Mouse (Mus musculus): ENCODE measurements around the gene Gm29797. TPM values are rescaled to one million over a fixed set of nuclear protein-coding genes. Genes with fewer than 3 reads are reported as not detected.
A peak's percentile ranks its signal among the peaks of the same experiment; 100 is the strongest.

Gene Gm29797
- polyA plus RNA-seq, 1 experiment from 2014 or later: not detected

DNA sequence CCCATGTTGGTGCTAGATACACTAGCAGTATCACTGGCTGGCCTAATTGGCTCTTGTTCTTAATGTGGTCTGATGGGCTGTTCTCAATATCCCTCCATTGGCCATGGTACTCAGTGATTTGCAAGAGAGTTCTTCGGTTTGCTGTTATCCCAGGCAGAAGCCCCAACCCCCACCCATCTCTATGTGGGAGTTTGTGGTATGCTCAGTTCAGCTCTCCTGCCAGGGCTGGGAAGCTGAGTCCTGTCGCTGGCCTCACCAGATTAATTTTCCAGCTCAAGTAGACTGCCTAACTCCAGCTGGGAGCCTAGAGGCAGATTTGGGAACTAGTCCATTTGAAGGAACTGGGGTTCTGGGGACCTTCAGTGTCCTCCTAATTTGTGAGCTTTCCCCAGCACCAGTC lies 607 bp downstream of the Gm29797 start:
- WGBS: 69% methylated on average over 2 of the region's 2 CpGs
- Histone ChIP-seq H3K4me2 (replicated peaks) (no peak overlapping the region), H3K27ac (no peak overlapping the region), H3K9ac (no peak overlapping the region), H3K27me3 (no peaks in the 10 kb centered on the region), H3K9me3 (no peaks in the 10 kb centered on the region), H3K4me1 (peaks cover 4% of the 10 kb centered on the region), H3K4me3 (no peak overlapping the region), H3K36me3 (peaks cover 49% of the 10 kb centered on the region)
- ATAC-seq (ENCODE audit: insufficient number of reproducible peaks, insufficient read depth, low FRiP score, low TSS enrichment): no peak

DNA sequence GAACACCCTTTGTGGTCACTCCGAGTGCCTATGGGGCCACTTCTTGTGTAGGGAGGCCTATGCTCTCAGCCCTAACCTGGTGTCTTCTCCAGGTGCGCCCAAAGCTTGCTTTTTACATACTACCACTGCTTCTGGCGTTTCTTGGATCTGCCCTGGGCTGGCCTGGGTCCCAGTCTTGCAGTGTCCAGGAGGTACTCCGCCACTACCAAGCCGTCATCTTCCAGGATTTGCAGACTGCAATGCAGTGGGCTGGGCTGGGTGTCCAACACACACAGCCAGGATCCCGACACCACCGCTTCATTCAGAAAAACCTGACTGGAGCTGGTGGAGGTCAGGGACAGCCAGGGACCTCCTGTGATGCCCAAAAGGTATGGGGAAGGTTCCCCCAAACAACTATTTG lies 1.7 kb downstream of the Gm29797 start:
- no peak for ATAC-seq (ENCODE audit: insufficient number of reproducible peaks, insufficient read depth, low FRiP score, low TSS enrichment)
- Histone ChIP-seq H3K36me3 (peaks cover 38% of the 10 kb centered on the region), H3K4me2 (replicated peaks) (no peak overlapping the region), H3K9me3 (no peaks in the 10 kb centered on the region), H3K27me3 (no peaks in the 10 kb centered on the region), H3K4me1 (peaks cover 4% of the 10 kb centered on the region), H3K9ac (no peak overlapping the region), H3K4me3 (no peak overlapping the region), H3K27ac (no peak overlapping the region)
- WGBS: 87% methylated on average over 7 of the region's 7 CpGs

DNA sequence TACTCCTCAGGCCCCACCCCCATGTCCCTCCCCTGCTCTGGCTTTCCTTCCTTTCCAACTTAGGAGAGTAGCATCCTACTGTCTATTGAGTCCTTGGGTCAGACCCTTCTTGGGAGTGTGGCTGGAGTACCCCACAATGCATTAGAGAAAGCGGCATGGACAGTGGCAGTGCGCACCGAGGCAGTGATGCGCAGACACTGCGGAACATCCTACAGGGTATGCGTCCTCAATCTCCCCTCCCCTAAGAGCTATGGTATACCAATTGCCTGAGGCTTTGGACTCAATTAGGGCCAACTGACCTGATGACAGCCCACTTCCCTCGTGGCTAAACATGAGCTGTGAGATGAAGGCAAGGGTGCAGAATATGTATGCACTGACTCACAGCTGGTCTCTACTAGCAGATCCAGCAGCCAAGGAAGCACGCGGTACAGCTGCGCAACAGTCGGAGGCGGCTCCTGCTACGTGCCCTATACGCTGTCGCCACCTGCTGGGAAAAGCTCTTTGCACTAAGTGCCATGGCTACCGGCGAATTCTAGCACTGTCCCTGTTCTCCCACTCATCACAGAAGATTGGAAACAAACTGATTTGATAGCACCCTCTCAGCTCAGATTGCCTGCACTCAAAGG lies 2.2 kb downstream of the Gm29797 start:
- H3K36me3 ChIP-seq: peaks cover 33% of the 10 kb centered on the region
- WGBS: 36% methylated on average over 17 of the region's 17 CpGs
- ATAC-seq (ENCODE audit: insufficient number of reproducible peaks, insufficient read depth, low FRiP score, low TSS enrichment): no peak
- no peak overlapping the region for H3K4me2 ChIP-seq (replicated peaks)
- H3K4me1 ChIP-seq: peaks cover 4% of the 10 kb centered on the region
- no peak overlapping the region for H3K4me3 ChIP-seq
- no peaks in the 10 kb centered on the region for H3K9me3 ChIP-seq
- no peak overlapping the region for H3K9ac ChIP-seq
- H3K27ac ChIP-seq: no peak overlapping the region
- no peaks in the 10 kb centered on the region for H3K27me3 ChIP-seq

DNA sequence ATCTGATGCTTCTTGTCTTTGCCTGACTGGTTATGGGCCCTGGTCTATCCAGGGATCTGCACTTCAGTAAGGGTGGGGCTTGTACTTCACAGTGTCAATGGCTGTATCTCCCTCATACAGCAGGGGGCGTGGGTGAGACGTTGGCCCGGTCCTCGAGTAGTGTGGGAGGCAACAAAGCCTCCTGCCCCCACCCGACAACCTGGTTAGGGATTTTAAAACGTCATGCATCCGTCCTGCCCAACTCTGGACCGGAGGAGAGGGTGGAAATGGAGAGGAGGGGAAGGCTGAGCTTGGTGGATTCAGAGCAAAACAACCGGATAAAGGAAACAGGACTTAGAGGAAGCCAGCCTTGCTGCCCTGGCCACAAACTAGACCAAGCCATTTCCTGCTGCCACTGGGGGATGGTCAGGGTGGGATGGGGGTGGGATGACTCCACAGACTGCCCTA lies 2.8 kb downstream of the Gm29797 start:
- WGBS: 9% methylated on average over 9 of the region's 9 CpGs
- ATAC-seq (ENCODE audit: insufficient number of reproducible peaks, insufficient read depth, low FRiP score, low TSS enrichment): no peak

DNA sequence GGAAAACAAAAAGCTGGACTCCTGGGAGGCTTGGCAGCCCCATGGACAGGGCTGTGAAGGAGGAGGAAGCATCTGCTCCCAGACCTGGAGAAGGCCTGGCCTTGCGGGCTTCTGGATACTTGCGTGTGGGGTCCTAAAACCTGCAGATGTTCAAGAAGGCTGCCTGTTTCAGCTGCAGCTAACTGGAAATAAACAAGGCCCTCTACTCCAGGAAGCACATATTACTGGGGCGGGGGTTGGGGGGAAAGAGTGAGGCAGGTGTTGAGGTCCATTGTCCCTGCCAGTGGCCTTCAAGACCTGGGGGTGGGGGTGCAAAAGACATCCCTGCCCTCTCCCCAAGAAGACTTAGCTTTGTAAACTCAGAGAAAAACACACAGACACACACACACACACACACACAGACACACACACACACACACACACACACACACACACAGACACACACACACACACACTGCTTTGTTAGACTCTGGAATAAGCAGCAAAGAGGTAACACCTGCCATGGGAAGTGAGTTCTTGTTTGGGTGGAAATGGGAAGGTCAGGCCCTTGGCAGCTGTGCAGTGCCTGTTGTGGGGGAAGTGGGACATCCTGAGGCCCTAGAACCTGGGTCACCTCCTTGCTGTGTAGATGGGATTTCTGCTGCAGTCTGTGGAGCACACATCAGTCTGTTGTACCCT lies 5.9 kb downstream of the Gm29797 start:
- H3K9ac ChIP-seq: no peak overlapping the region
- H3K4me1 ChIP-seq: peaks cover 4% of the 10 kb centered on the region
- H3K9me3 ChIP-seq: no peaks in the 10 kb centered on the region
- WGBS: 83% methylated on average over 3 of the region's 3 CpGs
- peak overlapping the region; percentile 46; the same call in 1 of the 2 replicates for H3K27ac ChIP-seq
- no peak overlapping the region for H3K4me3 ChIP-seq
- no peaks in the 10 kb centered on the region for H3K27me3 ChIP-seq
- H3K36me3 ChIP-seq: no peaks in the 10 kb centered on the region
- no peak overlapping the region for H3K4me2 ChIP-seq (replicated peaks)
- ATAC-seq (ENCODE audit: insufficient number of reproducible peaks, insufficient read depth, low FRiP score, low TSS enrichment): no peak

More for the DNA sequence above, 2.8 kb downstream of the Gm29797 start:
- H3K4me3 ChIP-seq: no peak overlapping the region
- no peak overlapping the region for H3K27ac ChIP-seq
- H3K9ac ChIP-seq: no peak overlapping the region
- peaks cover 4% of the 10 kb centered on the region for H3K4me1 ChIP-seq
- H3K9me3 ChIP-seq: no peaks in the 10 kb centered on the region
- no peak overlapping the region for H3K4me2 ChIP-seq (replicated peaks)
- no peaks in the 10 kb centered on the region for H3K27me3 ChIP-seq
- H3K36me3 ChIP-seq: peaks cover 27% of the 10 kb centered on the region

DNA sequence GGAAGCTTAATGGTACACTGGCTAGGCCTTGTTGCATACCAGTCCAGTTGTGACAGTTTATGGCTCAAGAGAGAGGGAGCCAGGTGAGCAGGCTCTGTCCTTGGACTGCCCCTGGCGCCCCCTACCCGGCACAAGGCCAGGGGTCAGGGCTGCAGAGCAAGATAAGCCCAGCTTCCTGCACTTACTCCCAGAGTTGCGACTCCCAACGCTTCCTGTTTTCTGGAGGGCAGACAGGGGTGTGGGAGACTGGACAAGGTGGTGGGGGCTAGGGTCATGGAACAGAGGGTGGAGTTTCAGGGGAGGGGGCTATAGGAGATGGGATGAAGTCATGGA lies 6.4 kb downstream of the Gm29797 start:
- 18% methylated on average over 4 of the region's 4 CpGs for WGBS
- H3K4me1 ChIP-seq: peaks cover 4% of the 10 kb centered on the region
- H3K9me3 ChIP-seq: no peaks in the 10 kb centered on the region
- peaks cover 3% of the 10 kb centered on the region; the same call in 1 of the 2 replicates for H3K27me3 ChIP-seq
- H3K4me2 ChIP-seq (replicated peaks): no peak overlapping the region
- no peak overlapping the region for H3K9ac ChIP-seq
- no peaks in the 10 kb centered on the region for H3K36me3 ChIP-seq
- no peak; the same call in 1 of the 2 replicates for ATAC-seq (ENCODE audit: insufficient number of reproducible peaks, insufficient read depth, low FRiP score, low TSS enrichment)
- H3K27ac ChIP-seq: peak overlapping the region; percentile 46; the same call in 1 of the 2 replicates
- no peak overlapping the region for H3K4me3 ChIP-seq

DNA sequence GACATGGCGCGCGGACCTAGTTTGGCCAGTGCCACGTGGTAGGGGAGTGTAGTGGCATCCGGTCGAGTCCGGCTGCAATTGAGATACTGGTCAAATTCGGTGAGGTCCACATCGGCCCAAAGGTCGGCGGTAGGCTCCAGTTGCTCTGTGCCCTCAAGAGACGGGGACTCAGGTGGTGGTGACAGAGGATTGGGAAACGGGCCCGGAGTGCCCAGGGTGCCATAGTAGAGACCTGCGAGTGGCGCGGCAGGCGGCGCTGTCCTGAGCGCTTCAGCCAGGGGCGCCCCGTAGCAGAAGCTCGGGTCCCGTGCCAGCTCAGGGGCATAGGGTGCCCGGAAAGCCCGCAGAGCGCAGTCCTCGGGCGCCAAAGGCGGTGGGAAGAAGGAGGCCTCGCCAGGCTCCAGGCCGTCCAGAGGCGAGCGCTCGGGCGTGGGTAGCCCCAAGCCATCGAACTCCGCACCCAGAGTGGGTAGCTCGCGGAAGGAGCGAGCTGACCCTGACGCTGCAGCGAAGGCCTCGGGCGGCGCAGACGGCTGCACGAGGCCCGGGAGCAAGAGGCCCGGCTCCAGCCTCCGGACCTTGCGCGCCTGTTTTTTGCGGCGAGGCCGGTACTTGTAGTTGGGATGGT lies 13.6 kb downstream of the Gm29797 start:
- no peaks in the 10 kb centered on the region for H3K36me3 ChIP-seq
- ATAC-seq (ENCODE audit: insufficient number of reproducible peaks, insufficient read depth, low FRiP score, low TSS enrichment): no peak; the same call in 1 of the 2 replicates
- no peak overlapping the region for H3K27ac ChIP-seq
- H3K4me1 ChIP-seq: peaks cover 30% of the 10 kb centered on the region
- peaks cover 61% of the 10 kb centered on the region for H3K27me3 ChIP-seq
- peak overlapping the region; percentile 77 for H3K4me2 ChIP-seq (replicated peaks)
- peak overlapping the region; percentile 48 for H3K4me3 ChIP-seq
- 4% methylated on average over 52 of the region's 56 CpGs for WGBS
- no peaks in the 10 kb centered on the region for H3K9me3 ChIP-seq
- H3K9ac ChIP-seq: peak overlapping the region; percentile 24; the same call in 1 of the 2 replicates

DNA sequence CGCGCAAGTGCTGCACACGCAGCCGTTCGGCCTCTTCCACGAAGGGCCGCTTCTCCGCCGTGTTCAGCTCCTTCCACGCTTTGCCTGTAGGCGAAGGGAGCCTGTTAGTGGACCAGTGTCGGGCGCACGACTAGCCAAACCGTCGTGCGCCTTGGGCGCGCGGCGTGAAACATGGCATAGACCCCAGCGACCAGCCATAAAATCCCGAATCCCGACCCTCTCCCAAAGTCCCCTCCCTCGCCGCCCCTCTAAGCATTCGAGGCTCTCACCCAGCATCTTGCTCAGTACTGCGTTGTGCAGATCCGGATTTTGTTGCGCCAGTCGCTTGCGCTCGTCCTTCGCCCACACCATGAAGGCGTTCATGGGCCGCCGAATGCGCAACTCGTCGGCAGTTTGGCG lies 14.1 kb downstream of the Gm29797 start:
- Histone ChIP-seq H3K4me2 (replicated peaks) (peak overlapping the region; percentile 77), H3K36me3 (no peaks in the 10 kb centered on the region), H3K27me3 (peaks cover 61% of the 10 kb centered on the region), H3K9me3 (no peaks in the 10 kb centered on the region), H3K4me3 (peak overlapping the region; percentile 48), H3K9ac (peak overlapping the region; percentile 24), H3K4me1 (peaks cover 34% of the 10 kb centered on the region), H3K27ac (no peak overlapping the region)
- ATAC-seq (ENCODE audit: insufficient number of reproducible peaks, insufficient read depth, low FRiP score, low TSS enrichment): no peak
- under 1% methylated on average over 41 of the region's 41 CpGs for WGBS

DNA sequence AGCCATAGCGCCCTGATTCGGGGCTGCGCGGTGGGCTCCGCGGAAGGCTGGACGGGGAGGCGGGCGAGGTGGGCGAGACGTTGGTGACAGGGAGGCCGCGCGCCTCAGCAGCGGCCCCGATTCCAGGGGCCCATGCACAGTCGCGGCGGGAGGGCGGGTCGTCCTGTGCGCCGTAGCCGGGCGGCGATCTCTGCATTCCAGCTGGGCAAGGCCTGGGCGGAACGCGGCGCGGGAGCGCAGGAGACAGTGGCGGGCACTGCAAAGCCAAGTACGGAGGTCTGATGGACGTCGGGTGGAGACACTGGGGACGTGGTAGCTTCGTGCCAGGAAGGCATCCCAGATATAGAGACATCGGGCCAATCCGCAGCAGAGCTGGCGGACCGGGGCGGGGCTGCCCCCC lies 14.5 kb downstream of the Gm29797 start, which contains the start of gene Sox18:
Gene Sox18 (minus strand): TSS at position 315 of the 400 bp plus-strand sequence.
- peak within 1 kb of the TSS; percentile 24 for H3K9ac ChIP-seq
- H3K4me3 ChIP-seq: peak within 1 kb of the TSS; percentile 48
- H3K9me3 ChIP-seq: no peaks in the 10 kb centered on the region
- H3K4me2 ChIP-seq (replicated peaks): peak within 1 kb of the TSS; percentile 77
- 0 out of 2 replicates have a peak, but pooled peaks have one; percentile 29 for ATAC-seq (ENCODE audit: insufficient number of reproducible peaks, insufficient read depth, low FRiP score, low TSS enrichment)
- under 1% methylated on average over 43 of the region's 43 CpGs for WGBS
- H3K27me3 ChIP-seq: peaks cover 61% of the 10 kb centered on the region
- no peak within 1 kb of the TSS for H3K27ac ChIP-seq
- peaks cover 34% of the 10 kb centered on the region for H3K4me1 ChIP-seq
- H3K36me3 ChIP-seq: no peaks in the 10 kb centered on the region

DNA sequence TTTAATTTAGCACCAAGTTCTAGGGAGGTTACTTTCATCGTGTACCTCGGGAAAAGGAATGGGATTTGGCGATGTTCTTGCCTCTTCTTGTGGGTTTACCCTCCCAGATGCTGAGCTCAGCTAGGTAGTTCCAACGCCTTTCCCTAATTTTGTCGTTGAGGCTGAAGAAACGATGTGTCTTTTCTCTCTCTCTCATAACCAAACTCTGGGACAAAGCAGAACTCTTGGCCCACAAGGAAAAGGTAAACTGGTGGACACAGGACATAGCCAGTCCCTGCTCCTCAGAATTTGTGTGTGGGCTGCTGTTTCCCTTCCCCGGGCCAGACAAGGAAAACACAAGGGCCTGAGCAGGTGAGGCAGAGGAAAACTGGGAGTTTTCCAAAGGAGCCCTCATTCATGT lies 15.2 kb downstream of the Gm29797 start:
- Histone ChIP-seq H3K4me2 (replicated peaks) (0 out of 2 replicates have a peak overlapping the region, but pooled peaks have one; percentile 77), H3K9ac (no peak overlapping the region), H3K9me3 (no peaks in the 10 kb centered on the region), H3K27ac (no peak overlapping the region), H3K4me1 (peaks cover 34% of the 10 kb centered on the region), H3K36me3 (no peaks in the 10 kb centered on the region), H3K27me3 (peaks cover 61% of the 10 kb centered on the region), H3K4me3 (no peak overlapping the region)
- 23% methylated on average over 7 of the region's 7 CpGs for WGBS
- no peak for ATAC-seq (ENCODE audit: insufficient number of reproducible peaks, insufficient read depth, low FRiP score, low TSS enrichment)

DNA sequence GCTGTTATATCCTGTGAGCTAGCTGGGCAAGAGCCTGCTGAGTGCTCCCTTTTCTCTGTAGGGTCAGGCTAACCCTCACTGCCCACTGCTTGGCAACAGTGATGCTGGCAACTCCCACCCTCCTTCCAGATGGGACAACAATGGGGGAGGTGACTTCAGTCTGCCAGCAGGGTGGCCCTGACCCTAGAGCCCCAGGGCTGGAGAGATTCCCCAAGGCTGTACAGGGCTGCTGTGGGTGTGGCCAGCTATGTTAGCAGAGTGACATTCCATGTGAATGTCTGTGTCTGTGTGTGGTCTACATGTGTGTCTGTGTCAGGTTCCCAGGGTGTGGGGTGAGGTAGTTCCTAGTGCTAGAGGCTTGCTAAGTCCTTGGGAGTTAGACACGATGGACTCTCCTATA lies 16.7 kb downstream of the Gm29797 start:
- peaks cover 34% of the 10 kb centered on the region for H3K4me1 ChIP-seq
- H3K27ac ChIP-seq: no peak overlapping the region
- WGBS: 30% methylated on average over 1 of the region's 1 CpGs

More for the DNA sequence above, 16.7 kb downstream of the Gm29797 start:
- Histone ChIP-seq H3K9ac (peak overlapping the region; percentile 2; the same call in 1 of the 2 replicates), H3K9me3 (no peaks in the 10 kb centered on the region), H3K36me3 (no peaks in the 10 kb centered on the region), H3K4me2 (replicated peaks) (no peak overlapping the region), H3K27me3 (peaks cover 56% of the 10 kb centered on the region), H3K4me3 (no peak overlapping the region)
- ATAC-seq (ENCODE audit: insufficient number of reproducible peaks, insufficient read depth, low FRiP score, low TSS enrichment): no peak
